Mouse (Mus musculus): ENCODE measurements around the gene Tspan9.

Gene Tspan9

GRCm38 (mm10) chr6:127911687-127912086 is 231.7 kb downstream of the Tspan9 start:
- DNase-seq, result no peak

All from cerebellum, adult 8-10 months (tissue).